Mouse (Mus musculus) small intestine, adult 2 months (tissue): Measurements from ENCODE around the gene Lipa.

Experiments used
- CTCF ChIP-seq: fragments of 200-500 bp; IDR thresholded peaks from 2 replicates; pipeline ENCODE4 v1.5.1; 2012; ENCODE audit warnings: low read depth, mild to moderate bottlenecking, control low read depth, inconsistent platforms, low read length, moderate library complexity, mixed read lengths; ENCODE audit not compliant: insufficient replicate concordance, insufficient read length; ENCODE audit errors: extremely low read depth
- POLR2A ChIP-seq: fragments of 200-500 bp; IDR thresholded peaks from 2 replicates; pipeline ENCODE4 v1.6.1; 2012; ENCODE audit warnings: low read depth, mild to moderate bottlenecking, control low read depth, inconsistent platforms, low read length, moderate library complexity

DNA sequence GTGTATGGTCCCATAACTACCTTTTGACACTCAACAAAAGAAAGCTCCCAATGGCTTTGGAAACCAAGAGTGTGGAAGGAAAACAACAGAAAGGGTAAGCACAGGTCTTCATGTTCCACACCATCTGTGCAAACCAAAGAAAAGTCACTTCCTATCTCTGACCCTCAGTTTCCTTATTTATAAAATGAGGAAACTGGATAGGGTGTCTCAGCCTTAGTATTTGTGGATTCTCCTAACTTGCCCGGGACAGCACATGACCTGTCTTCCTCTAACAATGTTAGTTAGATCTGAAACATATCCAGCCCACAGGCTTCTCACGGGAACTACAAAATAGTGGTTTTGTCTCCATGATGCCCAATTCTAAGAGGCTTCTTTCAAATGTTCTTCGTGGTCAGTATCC is 62.8 kb downstream of the Lipa start:
- TF ChIP-seq POLR2A, result no peak
- no peak for TF ChIP-seq CTCF
